8 mouse cellular contexts compared by ENCODE assay signal in genomic region chr5:115404241-115404794, GRCm38 (mm10). TPM values are rescaled to one million over a fixed set of nuclear protein-coding genes. Genes with fewer than 3 reads are reported as not detected.
DNase-seq lines count a peak whose midpoint lies in the region; ATAC-seq lines count a peak whose summit lies in the region.
"Had no signal": no experiment of that assay in that cellular context is flagged by ENCODE, and none has a peak within 500 bp of the region (broad histone marks: within the 10 kb centered on the region; RNA-seq: fewer than 3 reads in every experiment).

No protein-coding gene starts in this region.

- no peaks in the 10 kb centered on the region for H3K9me3 ChIP-seq in liver, embryonic 11.5 days (ENCODE audit: control insufficient read depth, low read length)
- H3K9me3 ChIP-seq in hindbrain, embryonic 12.5 days (replicated peaks): no peaks in the 10 kb centered on the region
- H3K9me3 ChIP-seq in liver, embryonic 13.5 days (replicated peaks): no peaks in the 10 kb centered on the region

- 3% methylated on average over 18 of the region's 18 CpGs for WGBS in liver, embryonic 11.5 days
- under 1% methylated on average over 17 of the region's 18 CpGs for WGBS in hindbrain, embryonic 12.5 days
- WGBS in liver, embryonic 13.5 days (ENCODE audit: insufficient replicate concordance): 7% methylated on average over 18 of the region's 18 CpGs

- DNase-seq in liver, embryonic 11.5 days (ENCODE audit: low spot score): no peak
- DNase-seq in liver: no peak
- DNase-seq in cerebellum, postnatal 25 days: peak; percentile 22 to 26
- DNase-seq in liver, embryonic 13.5 days: no peak
- DNase-seq in right cerebral cortex, postnatal 25 days: peak; percentile 27
- DNase-seq in frontal cortex, postnatal 25 days (ENCODE audit: low spot score in 2 of 2): no peak

- H3K4me1 ChIP-seq in liver, embryonic 11.5 days (replicated peaks; ENCODE audit: control insufficient read depth, insufficient read depth, low read length): 0 out of 2 replicates have a peak, but pooled peaks cover 3% of the 10 kb centered on the region
- H3K4me1 ChIP-seq in hindbrain, embryonic 12.5 days: peaks cover 30% of the 10 kb centered on the region
- H3K4me1 ChIP-seq in liver, embryonic 13.5 days (replicated peaks): no peaks in the 10 kb centered on the region

- H3K4me3 ChIP-seq in liver, embryonic 11.5 days (ENCODE audit: low read depth, low read length): no peak overlapping the region; the same call in 1 of the 2 replicates
- peak overlapping the region; percentile 19 for H3K4me3 ChIP-seq in hindbrain, embryonic 12.5 days
- no peak overlapping the region for H3K4me3 ChIP-seq in liver, embryonic 13.5 days (replicated peaks)

- no peaks in the 10 kb centered on the region for H3K36me3 ChIP-seq in liver, embryonic 11.5 days (ENCODE audit: control insufficient read depth, insufficient read depth, low read length)
- H3K36me3 ChIP-seq in hindbrain, embryonic 12.5 days: no peaks in the 10 kb centered on the region
- H3K36me3 ChIP-seq in liver, embryonic 13.5 days: no peaks in the 10 kb centered on the region

- no peak overlapping the region for H3K27ac ChIP-seq in liver, embryonic 11.5 days (ENCODE audit: low read depth, low read length)
- peak overlapping the region; percentile 91 for H3K27ac ChIP-seq in hindbrain, embryonic 12.5 days
- no peak overlapping the region for H3K27ac ChIP-seq in liver, embryonic 13.5 days
- H3K27ac ChIP-seq: macrophage had no signal

- no peak overlapping the region for H3K9ac ChIP-seq in liver, embryonic 11.5 days (ENCODE audit: low read depth, low read length)
- peak overlapping the region; percentile 59 for H3K9ac ChIP-seq in hindbrain, embryonic 12.5 days
- no peak overlapping the region for H3K9ac ChIP-seq in liver, embryonic 13.5 days

- H3K27me3 ChIP-seq in liver, embryonic 11.5 days (replicated peaks; ENCODE audit: control insufficient read depth, insufficient read depth, low read length): peaks cover 14% of the 10 kb centered on the region
- H3K27me3 ChIP-seq in hindbrain, embryonic 12.5 days: no peaks in the 10 kb centered on the region
- H3K27me3 ChIP-seq in liver, embryonic 13.5 days: peaks cover 62% of the 10 kb centered on the region

- H3K4me2 ChIP-seq in liver, embryonic 11.5 days: peak overlapping the region; percentile 30
- peak overlapping the region; percentile 51 for H3K4me2 ChIP-seq in hindbrain, embryonic 12.5 days (replicated peaks)
- H3K4me2 ChIP-seq in liver, embryonic 13.5 days: peak overlapping the region; percentile 23

- no peak for ATAC-seq in liver, embryonic 11.5 days (replicated peaks; ENCODE audit: low FRiP score)
- peak; percentile 70 for ATAC-seq in hindbrain, embryonic 12.5 days (ENCODE audit: low FRiP score)
- ATAC-seq in liver, embryonic 13.5 days (ENCODE audit: low read depth): no peak

RNA-seq across cellular contexts. Expression of gene Msi1, which starts 25.1 kb away (rescaled TPM):
- 7.5 and 9.7 TPM in 2 replicates for polyA plus RNA-seq in liver, embryonic 11.5 days (2014; fragmentation: Nextera tagmentation; extraction: Ambion mirVana)
- polyA plus RNA-seq in hindbrain, embryonic 12.5 days (2016; fragmentation: Nextera tagmentation; extraction: Ambion mirVana): 128 and 131 TPM in 2 replicates
- polyA plus RNA-seq in liver, embryonic 13.5 days (2015; fragmentation: Nextera tagmentation; extraction: Ambion mirVana): 0.83 and 1.4 TPM in 2 replicates
- polyA plus RNA-seq: macrophage had no signal

RNA-seq across cellular contexts. Expression of gene Cox6a1, which starts 55.5 kb away (rescaled TPM):
- polyA plus RNA-seq in liver, embryonic 11.5 days (2014; fragmentation: Nextera tagmentation; extraction: Ambion mirVana): 792 and 865 TPM in 2 replicates
- 728 and 823 TPM in 2 replicates for polyA plus RNA-seq in hindbrain, embryonic 12.5 days (2016; fragmentation: Nextera tagmentation; extraction: Ambion mirVana)
- 735 and 795 TPM in 2 replicates for polyA plus RNA-seq in liver, embryonic 13.5 days (2015; fragmentation: Nextera tagmentation; extraction: Ambion mirVana)

Comparison
In these comparisons a context has a peak if more than half of its experiments do, and no peak if none do; other contexts are left out.
1. DNase-seq: peak in cerebellum, postnatal 25 days (2 of 2) and right cerebral cortex, postnatal 25 days (single experiment); none in liver, embryonic 11.5 days (single experiment), liver (single experiment), liver, embryonic 13.5 days (single experiment) and frontal cortex, postnatal 25 days (0 of 2).
2. RNA of gene Msi1, which starts 25.1 kb away (polyA plus RNA-seq): 128 to 131 TPM in hindbrain, embryonic 12.5 days; 7.5 to 9.7 TPM in liver, embryonic 11.5 days and 0.83 to 1.4 TPM in liver, embryonic 13.5 days; every median in the first group is over 10 times any median in the second.
3. Peak in every context shown above with its lines, with median percentiles within 50 percentile points of each other: H3K4me2 ChIP-seq.